Mouse (Mus musculus): ENCODE measurements around the gene Setd5. TPM values are rescaled to one million over a fixed set of nuclear protein-coding genes. Genes with fewer than 3 reads are reported as not detected.

The Setd5 gene
- polyA plus RNA-seq, 1 experiment from 2014 or later = 47.5 TPM

DNA sequence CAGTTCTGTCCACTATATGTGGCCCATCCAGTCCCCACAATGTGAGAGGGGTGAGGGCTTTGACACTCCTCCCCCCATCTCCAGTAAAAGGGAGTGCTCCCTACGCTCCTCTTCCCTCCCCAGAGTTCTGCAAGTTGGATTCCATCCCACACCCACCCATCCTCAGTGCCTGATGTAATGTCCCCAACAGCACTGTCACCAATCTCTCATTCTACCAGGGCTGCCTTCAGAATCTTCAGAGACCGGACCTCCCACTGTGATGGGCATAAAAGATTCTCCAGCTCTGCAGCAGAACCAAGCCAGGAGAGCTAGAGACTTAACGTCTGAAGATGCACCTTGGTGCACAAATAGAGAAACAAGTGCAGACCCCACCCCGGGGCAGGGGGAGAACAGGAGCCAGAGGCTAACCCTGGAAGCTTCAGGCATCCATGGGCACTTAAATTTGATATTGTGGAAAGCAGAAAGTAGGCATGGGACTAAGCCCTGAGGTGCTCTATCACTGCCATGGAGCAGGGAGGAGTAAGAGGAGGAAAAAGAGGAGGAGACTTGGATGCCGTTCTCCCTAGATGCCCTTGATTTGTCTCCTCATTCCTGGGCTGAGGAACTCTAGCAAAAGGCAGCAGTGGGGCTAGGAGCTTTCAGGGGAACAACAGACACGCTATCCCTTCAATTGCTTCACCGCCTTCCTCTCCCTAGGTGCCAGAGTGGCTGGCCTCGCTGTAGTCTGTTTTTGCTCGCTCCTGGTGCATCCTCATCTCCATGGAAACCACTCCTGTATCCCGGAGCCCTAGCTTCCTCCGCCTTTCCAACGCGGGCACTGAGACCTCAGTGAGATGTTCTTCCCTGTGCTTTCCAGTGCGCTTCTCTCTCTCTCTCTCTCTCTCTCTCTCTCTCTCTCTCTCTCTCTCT, 101.4 kb downstream of the Setd5 start:
- Histone ChIP-seq H3K9ac (no peak overlapping the region), H3K27ac (replicated peaks) (peak overlapping the region; percentile 64), H3K4me3 (peak overlapping the region; percentile 19; the same call in 1 of the 2 replicates), H3K4me1 (replicated peaks) (peaks cover 27% of the 10 kb centered on the region), H3K36me3 (peaks cover 16% of the 10 kb centered on the region; the same call in 1 of the 2 replicates), H3K27me3 (no peaks in the 10 kb centered on the region), H3K9me3 (no peaks in the 10 kb centered on the region), H3K4me2 (peak overlapping the region; percentile 52)
- ATAC-seq (ENCODE audit: low FRiP score, low read depth) = peak; percentile 86
- WGBS = 17% methylated on average over 14 of the region's 14 CpGs

- Histone ChIP-seq H3K9me3 (no peaks in the 10 kb centered on the region), H3K9ac (no peak overlapping the region), H3K4me1 (replicated peaks) (peaks cover 27% of the 10 kb centered on the region), H3K4me3 (0 out of 2 replicates have a peak overlapping the region, but pooled peaks have one; percentile 19), H3K36me3 (peaks cover 9% of the 10 kb centered on the region; the same call in 1 of the 2 replicates), H3K27ac (replicated peaks) (peak overlapping the region; percentile 64), H3K27me3 (no peaks in the 10 kb centered on the region), H3K4me2 (peak overlapping the region; percentile 52)
- 27% methylated on average over 4 of the region's 4 CpGs for WGBS
- no peak for ATAC-seq (ENCODE audit: low FRiP score, low read depth)
Measured at GRCm38 (mm10) chr6:113179195-113179733, 102.1 kb downstream of the Setd5 start.

DNA sequence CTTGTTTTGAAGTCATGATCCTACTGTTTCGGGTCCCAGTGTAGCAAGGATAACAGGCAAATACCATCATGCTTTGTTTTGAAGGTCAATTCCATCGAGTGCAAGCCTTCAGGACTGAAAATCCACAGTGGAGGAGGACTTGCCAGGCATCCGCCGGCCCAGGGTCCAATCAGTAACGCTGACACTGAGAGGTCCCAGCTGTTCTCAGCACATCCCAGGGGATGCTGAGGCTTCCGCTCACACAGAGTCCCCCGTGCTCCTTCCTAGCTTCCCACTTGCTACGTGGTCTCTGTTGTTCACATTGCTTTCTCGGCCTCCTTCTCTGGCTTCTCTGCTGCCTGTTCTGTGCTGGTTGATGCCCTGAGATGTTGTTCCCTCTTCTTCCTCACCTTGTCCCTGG, 107.0 kb downstream of the Setd5 start:
- Histone ChIP-seq H3K27me3 (no peaks in the 10 kb centered on the region), H3K9me3 (no peaks in the 10 kb centered on the region), H3K36me3 (peaks cover 6% of the 10 kb centered on the region; the same call in 1 of the 2 replicates), H3K4me3 (no peak overlapping the region), H3K9ac (no peak overlapping the region), H3K4me2 (no peak overlapping the region), H3K4me1 (replicated peaks) (peaks cover 13% of the 10 kb centered on the region), H3K27ac (replicated peaks) (no peak overlapping the region)
- 73% methylated on average over 9 of the region's 9 CpGs for WGBS
- ATAC-seq (ENCODE audit: low FRiP score, low read depth) = no peak

DNA sequence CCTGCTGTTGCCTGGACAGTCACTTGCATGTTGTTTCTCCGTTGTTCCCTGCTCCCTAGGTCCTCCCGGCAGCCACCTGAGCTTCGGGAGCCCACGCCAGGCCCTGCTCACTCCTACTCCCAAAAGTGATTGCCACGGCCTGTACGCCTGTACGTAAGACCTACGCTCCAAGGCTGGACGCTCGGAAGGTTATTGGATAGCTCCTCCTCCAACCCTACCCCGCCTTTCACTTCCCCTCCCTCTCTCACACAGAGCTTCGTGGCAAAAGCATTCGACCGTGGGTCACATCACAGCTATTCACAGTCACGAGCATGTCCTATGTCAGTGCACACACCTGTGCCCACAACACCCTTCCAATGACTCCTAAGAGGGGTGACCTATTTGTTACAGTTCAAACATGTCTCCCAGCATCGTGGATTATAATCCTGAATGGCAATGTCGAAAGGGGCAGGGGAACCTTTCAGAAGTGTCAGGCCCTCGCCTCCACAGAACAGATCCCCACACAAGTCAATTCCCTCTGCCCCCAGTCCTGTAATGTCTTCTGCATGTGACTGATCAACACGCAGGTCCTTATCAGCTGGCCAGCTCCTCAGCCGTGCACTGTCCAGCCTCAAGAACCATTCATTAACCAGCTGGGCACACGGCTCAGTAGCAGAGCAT, 107.8 kb downstream of the Setd5 start:
- no peak for ATAC-seq (ENCODE audit: low FRiP score, low read depth)
- no peak overlapping the region for H3K4me2 ChIP-seq
- H3K9ac ChIP-seq = no peak overlapping the region
- WGBS = 85% methylated on average over 21 of the region's 21 CpGs
- H3K36me3 ChIP-seq = peaks cover 6% of the 10 kb centered on the region; the same call in 1 of the 2 replicates
- H3K9me3 ChIP-seq = no peaks in the 10 kb centered on the region
- H3K4me1 ChIP-seq (replicated peaks) = peaks cover 5% of the 10 kb centered on the region; the same call in 1 of the 2 replicates
- H3K4me3 ChIP-seq = no peak overlapping the region
- H3K27me3 ChIP-seq = no peaks in the 10 kb centered on the region
- no peak overlapping the region for H3K27ac ChIP-seq (replicated peaks)

DNA sequence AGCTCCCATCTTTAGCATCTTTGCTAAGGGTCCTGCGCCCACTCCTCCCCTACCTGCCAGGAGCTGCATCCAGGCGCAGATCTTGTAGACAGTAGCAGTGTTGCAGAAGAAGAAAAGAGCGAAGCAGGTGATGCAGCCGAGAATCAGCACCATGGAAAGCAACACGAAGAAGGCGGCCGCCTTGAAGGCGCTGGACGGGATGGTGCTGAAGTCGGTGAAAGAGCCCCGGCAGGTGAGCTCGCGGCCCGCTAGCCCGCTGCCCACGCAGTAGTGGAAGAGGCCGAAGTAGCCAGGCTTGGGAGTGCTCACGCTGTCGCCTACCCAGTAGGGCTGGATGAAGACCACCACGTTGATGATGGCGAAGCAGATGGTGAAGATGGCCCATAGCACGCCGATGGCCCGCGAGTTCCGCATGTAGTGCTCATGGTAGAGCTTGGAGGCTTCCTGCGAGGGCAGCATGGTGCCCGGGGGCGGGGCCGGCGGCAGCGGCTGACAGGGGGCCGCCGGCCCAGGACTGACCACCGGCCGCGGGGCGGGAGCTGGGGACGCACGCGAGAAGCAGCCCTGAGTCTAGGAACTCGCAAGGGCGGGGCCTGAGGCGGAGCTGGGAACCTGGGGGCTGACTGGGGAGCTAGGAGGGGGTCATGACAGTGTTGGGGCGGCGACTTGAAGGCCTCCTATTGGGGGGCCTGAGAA, 116.7 kb downstream of the Setd5 start:
- H3K27ac ChIP-seq (replicated peaks) = peak overlapping the region; percentile 40
- peaks cover 38% of the 10 kb centered on the region for H3K4me1 ChIP-seq (replicated peaks)
- H3K36me3 ChIP-seq = no peaks in the 10 kb centered on the region; the same call in 1 of the 2 replicates
- no peaks in the 10 kb centered on the region for H3K27me3 ChIP-seq
- no peaks in the 10 kb centered on the region for H3K9me3 ChIP-seq
- 2% methylated on average over 44 of the region's 46 CpGs for WGBS
- H3K9ac ChIP-seq = peak overlapping the region; percentile 86
- peak; percentile 52 for ATAC-seq (ENCODE audit: low FRiP score, low read depth)
- H3K4me3 ChIP-seq = peak overlapping the region; percentile 77
- H3K4me2 ChIP-seq = peak overlapping the region; percentile 74

- H3K4me2 ChIP-seq = peak overlapping the region; percentile 74
- peak overlapping the region; percentile 77 for H3K4me3 ChIP-seq
- H3K4me1 ChIP-seq (replicated peaks) = peaks cover 38% of the 10 kb centered on the region
- H3K9me3 ChIP-seq = no peaks in the 10 kb centered on the region
- peak overlapping the region; percentile 84 for H3K27ac ChIP-seq (replicated peaks)
- H3K36me3 ChIP-seq = no peaks in the 10 kb centered on the region; the same call in 1 of the 2 replicates
- peak overlapping the region; percentile 86 for H3K9ac ChIP-seq
- 2% methylated on average over 5 of the region's 5 CpGs for WGBS
- no peaks in the 10 kb centered on the region for H3K27me3 ChIP-seq
- no peak for ATAC-seq (ENCODE audit: low FRiP score, low read depth)
Measured at GRCm38 (mm10) chr6:113194517-113194840, 117.3 kb downstream of the Setd5 start.

DNA sequence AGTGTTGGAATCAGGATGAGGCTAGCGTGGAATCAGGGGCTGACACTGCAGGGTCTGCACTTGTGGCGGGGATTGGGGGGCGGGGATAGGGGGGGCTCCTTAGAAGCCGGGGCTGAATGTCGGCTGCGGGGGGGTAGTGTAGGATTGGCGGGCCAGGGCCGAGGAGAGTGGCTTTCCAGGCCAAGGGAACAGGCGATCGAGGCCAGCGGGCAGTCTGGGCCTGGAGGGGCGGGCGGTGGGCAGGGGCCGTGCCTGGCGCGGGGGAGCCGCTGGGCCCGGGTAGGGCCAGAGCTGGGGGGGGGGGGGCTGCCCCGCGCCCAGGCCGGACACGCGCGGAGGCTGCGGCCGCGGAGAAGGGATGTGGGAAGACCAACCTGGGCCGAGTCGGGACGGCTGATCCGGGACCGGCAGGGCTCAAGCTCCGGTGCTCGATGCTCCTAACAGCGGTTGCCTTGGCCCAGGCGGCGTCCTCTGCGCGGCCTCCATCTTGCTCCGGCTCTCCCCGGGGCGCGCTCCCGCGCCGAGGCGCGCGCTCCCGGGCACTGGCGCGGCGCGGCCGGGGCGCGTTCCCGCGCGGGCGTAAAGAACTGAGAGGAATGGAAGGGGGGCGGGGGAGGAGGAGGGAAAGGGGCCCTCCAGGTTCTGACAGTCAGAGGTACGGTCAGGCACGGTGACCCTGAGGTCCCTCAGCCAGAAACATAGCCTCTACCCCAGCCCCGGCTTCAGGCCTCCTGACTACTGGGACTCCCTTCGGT, 117.9 kb downstream of the Setd5 start, which contains the start of gene Lhfpl4:
Lhfpl4 (minus strand) TSS at position 544 of the 755 bp plus-strand sequence.
- WGBS = 1% methylated on average over 46 of the region's 66 CpGs
- ATAC-seq (ENCODE audit: low FRiP score, low read depth) = peak; percentile 88

GRCm38 (mm10) chr6:113195596-113195992, 118.4 kb downstream of the Setd5 start:
- Histone ChIP-seq H3K36me3 (no peaks in the 10 kb centered on the region; the same call in 1 of the 2 replicates), H3K9me3 (no peaks in the 10 kb centered on the region), H3K27me3 (no peaks in the 10 kb centered on the region), H3K27ac (replicated peaks) (peak overlapping the region; percentile 84), H3K4me2 (peak overlapping the region; percentile 74), H3K4me1 (replicated peaks) (peaks cover 38% of the 10 kb centered on the region), H3K4me3 (peak overlapping the region; percentile 77), H3K9ac (peak overlapping the region; percentile 86)
- 5% methylated on average over 9 of the region's 9 CpGs for WGBS
- ATAC-seq (ENCODE audit: low FRiP score, low read depth) = peak; percentile 19; the same call in 1 of the 2 replicates

More for the DNA sequence above, 117.9 kb downstream of the Setd5 start, which contains the start of gene Lhfpl4:
- Histone ChIP-seq H3K27me3 (no peaks in the 10 kb centered on the region), H3K9me3 (no peaks in the 10 kb centered on the region), H3K27ac (replicated peaks) (peak within 1 kb of the TSS; percentile 84), H3K4me2 (peak within 1 kb of the TSS; percentile 74), H3K36me3 (no peaks in the 10 kb centered on the region; the same call in 1 of the 2 replicates), H3K4me3 (peak within 1 kb of the TSS; percentile 77), H3K9ac (peak within 1 kb of the TSS; percentile 86), H3K4me1 (replicated peaks) (peaks cover 38% of the 10 kb centered on the region)
